Mouse (Mus musculus) erythroblast, embryonic 14.5 days (primary cell): ENCODE results near the gene Ptprk.

ENCODE experiments used
- GATA1 ChIP-seq: IDR thresholded peaks from 2 replicates; pipeline ENCODE4 v1.6.1; 2012; ENCODE audit warnings: low read length, inconsistent platforms, mixed read lengths
- TAL1 ChIP-seq: IDR thresholded peaks from 3 replicates; pipeline ENCODE4 v1.6.1; 2012; ENCODE audit warnings: low read length, inconsistent platforms, mixed read lengths

GRCm38 (mm10) chr10:28513601-28514000, 439.0 kb downstream of the Ptprk start:
- TF ChIP-seq TAL1 = no peak
- TF ChIP-seq GATA1 = no peak
